22 mouse cellular contexts compared by ENCODE assay signal in genomic region chr13:93919536-93919935, GRCm38 (mm10).
DNase-seq lines count a peak whose midpoint lies in the region; ATAC-seq and TF ChIP-seq lines count a peak whose summit lies in the region.
"Had no signal": no experiment of that assay in that cellular context is flagged by ENCODE, and none has a peak within 500 bp of the region (broad histone marks: within the 10 kb centered on the region; RNA-seq: fewer than 3 reads in every experiment).

No protein-coding gene starts in this region.

- no peaks in the 10 kb centered on the region for H3K27me3 ChIP-seq in heart, postnatal 0 days (ENCODE audit: control insufficient read depth, insufficient read depth, low read length)
- H3K27me3 ChIP-seq in heart, embryonic 12.5 days (replicated peaks) = no peaks in the 10 kb centered on the region
- no peaks in the 10 kb centered on the region for H3K27me3 ChIP-seq in liver, embryonic 11.5 days (replicated peaks; ENCODE audit: control insufficient read depth, insufficient read depth, low read length)
- no peaks in the 10 kb centered on the region for H3K27me3 ChIP-seq in liver, embryonic 12.5 days (replicated peaks)
- no peaks in the 10 kb centered on the region for H3K27me3 ChIP-seq in CH12.LX (replicated peaks)
- no peaks in the 10 kb centered on the region for H3K27me3 ChIP-seq in intestine, embryonic 15.5 days (replicated peaks)
- H3K27me3 ChIP-seq: hindbrain, embryonic 13.5 days; liver, embryonic 15.5 days; midbrain, embryonic 15.5 days; neural tube, embryonic 12.5 days had no signal

- H3K4me1 ChIP-seq in heart, postnatal 0 days (ENCODE audit: control insufficient read depth, insufficient read depth) = peaks cover 17% of the 10 kb centered on the region
- H3K4me1 ChIP-seq in heart, embryonic 12.5 days (replicated peaks) = peaks cover 25% of the 10 kb centered on the region
- peaks cover 4% of the 10 kb centered on the region; the same call in 1 of the 2 replicates for H3K4me1 ChIP-seq in liver, embryonic 11.5 days (replicated peaks; ENCODE audit: control insufficient read depth, insufficient read depth, low read length)
- H3K4me1 ChIP-seq in liver, embryonic 12.5 days = peaks cover 5% of the 10 kb centered on the region; the same call in 1 of the 2 replicates
- peaks cover 0 to 37% of the 10 kb centered on the region in 2 experiments; a peak in 2 of 4 replicates for H3K4me1 ChIP-seq in CH12.LX (ENCODE audit: control insufficient read depth in 1 of 2, insufficient read depth in 2 of 2)
- H3K4me1 ChIP-seq in intestine, embryonic 15.5 days (replicated peaks) = peaks cover 26% of the 10 kb centered on the region
- H3K4me1 ChIP-seq: liver, embryonic 15.5 days; neural tube, embryonic 12.5 days had no signal

- no peak for TF ChIP-seq EP300 in heart, postnatal 0 days (IDR thresholded peaks at IDR 0.05; ENCODE audit: low read depth)
- no peak for TF ChIP-seq EP300 in CH12.LX (IDR thresholded peaks at IDR 0.05; ENCODE audit: low read length)

- no peak overlapping the region for H3K27ac ChIP-seq in heart, postnatal 0 days (ENCODE audit: low read depth)
- H3K27ac ChIP-seq in heart, embryonic 12.5 days (ENCODE audit: poor library complexity, severe bottlenecking) = no peak overlapping the region
- no peak overlapping the region for H3K27ac ChIP-seq in liver, embryonic 11.5 days (ENCODE audit: low read depth, low read length)
- H3K27ac ChIP-seq in liver, embryonic 12.5 days = no peak overlapping the region
- no peak overlapping the region for H3K27ac ChIP-seq in CH12.LX (ENCODE audit: insufficient read depth, low read depth)
- H3K27ac ChIP-seq in intestine, embryonic 15.5 days = 0 out of 2 replicates have a peak overlapping the region, but pooled peaks have one; percentile 9
- H3K27ac ChIP-seq: forebrain, embryonic 10.5 days; hindbrain, embryonic 13.5 days; liver, embryonic 15.5 days; macrophage; midbrain, embryonic 15.5 days; neural tube, embryonic 12.5 days had no signal

- DNase-seq in heart, postnatal 0 days (ENCODE audit: low spot score) = peak; percentile 2
- peak; percentile 25 for DNase-seq in liver, embryonic 11.5 days (ENCODE audit: low spot score)
- DNase-seq in CH12.LX (ENCODE audit: extremely low read depth) = no peak
- no peak for DNase-seq in thymus, postnatal 25 days
- DNase-seq in ovary, postnatal 10 days (ENCODE audit: low spot score) = no peak
- DNase-seq: adrenal gland, adult 2 months; B cell, adult 2 months; cerebellum, adult 11-12 months; cerebellum, postnatal 10 days; gastrocnemius, postnatal 25 days; kidney, postnatal 25 days; retina, postnatal 1 day; right cerebral cortex, postnatal 25 days had no signal

- dilution Hi-C loops in CH12.LX (cut with MboI; ENCODE audit: extremely low pct_ligation_motif_present, extremely low pct_unique_long_range_greater_than_20kb, low sequenced_read_pairs) = no loop called here

- no peak overlapping the region for H3K4me3 ChIP-seq in heart, postnatal 0 days (ENCODE audit: low read depth, low read length)
- no peak overlapping the region for H3K4me3 ChIP-seq in heart, embryonic 12.5 days
- no peak overlapping the region for H3K4me3 ChIP-seq in liver, embryonic 11.5 days (ENCODE audit: low read depth, low read length)
- no peak overlapping the region for H3K4me3 ChIP-seq in liver, embryonic 12.5 days
- H3K4me3 ChIP-seq in CH12.LX (replicated peaks in 1 of 3; ENCODE audit: low read depth in 2 of 3, low read length in 2 of 3, poor library complexity in 1 of 3) = no peak overlapping the region
- no peak overlapping the region for H3K4me3 ChIP-seq in intestine, embryonic 15.5 days (replicated peaks)
- H3K4me3 ChIP-seq: forebrain, embryonic 10.5 days; hindbrain, embryonic 13.5 days; liver, embryonic 15.5 days; midbrain, embryonic 15.5 days; neural tube, embryonic 12.5 days had no signal

- H3K79me2 ChIP-seq in CH12.LX (replicated peaks; ENCODE audit: control insufficient read depth, extremely low read depth, insufficient read depth, poor library complexity, severe bottlenecking) = no peaks in the 10 kb centered on the region

- H3K36me3 ChIP-seq in heart, postnatal 0 days (replicated peaks; ENCODE audit: control insufficient read depth, insufficient read depth, low read length) = no peaks in the 10 kb centered on the region
- no peaks in the 10 kb centered on the region for H3K36me3 ChIP-seq in heart, embryonic 12.5 days
- no peaks in the 10 kb centered on the region for H3K36me3 ChIP-seq in liver, embryonic 11.5 days (ENCODE audit: control insufficient read depth, insufficient read depth, low read length)
- H3K36me3 ChIP-seq in liver, embryonic 12.5 days = no peaks in the 10 kb centered on the region
- no peaks in the 10 kb centered on the region for H3K36me3 ChIP-seq in CH12.LX (replicated peaks in 1 of 2; ENCODE audit: control insufficient read depth in 1 of 2, insufficient read depth in 1 of 2, low read length in 1 of 2)
- no peaks in the 10 kb centered on the region for H3K36me3 ChIP-seq in intestine, embryonic 15.5 days
- H3K36me3 ChIP-seq: forebrain, embryonic 10.5 days; hindbrain, embryonic 13.5 days; liver, embryonic 15.5 days; midbrain, embryonic 15.5 days; neural tube, embryonic 12.5 days had no signal

- no peaks in the 10 kb centered on the region for H3K9me3 ChIP-seq in heart, postnatal 0 days (replicated peaks; ENCODE audit: control insufficient read depth, low read length)
- no peaks in the 10 kb centered on the region for H3K9me3 ChIP-seq in heart, embryonic 12.5 days (replicated peaks)
- H3K9me3 ChIP-seq in liver, embryonic 11.5 days (ENCODE audit: control insufficient read depth, low read length) = no peaks in the 10 kb centered on the region
- H3K9me3 ChIP-seq in liver, embryonic 12.5 days (replicated peaks) = no peaks in the 10 kb centered on the region
- H3K9me3 ChIP-seq in CH12.LX (replicated peaks; ENCODE audit: low read length) = no peaks in the 10 kb centered on the region
- H3K9me3 ChIP-seq in intestine, embryonic 15.5 days = no peaks in the 10 kb centered on the region
- H3K9me3 ChIP-seq: forebrain, embryonic 10.5 days; hindbrain, embryonic 13.5 days; liver, embryonic 15.5 days; midbrain, embryonic 15.5 days; neural tube, embryonic 12.5 days had no signal

- no peak overlapping the region for H3K4me2 ChIP-seq in heart, postnatal 0 days (ENCODE audit: low read depth, low read length)
- no peak overlapping the region for H3K4me2 ChIP-seq in heart, embryonic 12.5 days
- H3K4me2 ChIP-seq in liver, embryonic 11.5 days = no peak overlapping the region
- H3K4me2 ChIP-seq in liver, embryonic 12.5 days = no peak overlapping the region
- no peak overlapping the region for H3K4me2 ChIP-seq in CH12.LX (ENCODE audit: insufficient read depth, low read depth, poor library complexity, severe bottlenecking)
- H3K4me2 ChIP-seq in intestine, embryonic 15.5 days (replicated peaks) = no peak overlapping the region
- H3K4me2 ChIP-seq: hindbrain, embryonic 13.5 days; liver, embryonic 15.5 days; midbrain, embryonic 15.5 days; neural tube, embryonic 12.5 days had no signal

- 56% methylated on average over 3 of the region's 3 CpGs for WGBS in heart, postnatal 0 days
- 40% methylated on average over 3 of the region's 3 CpGs for WGBS in heart, embryonic 12.5 days
- WGBS in liver, embryonic 11.5 days = 49% methylated on average over 3 of the region's 3 CpGs
- WGBS in liver, embryonic 12.5 days (ENCODE audit: insufficient replicate concordance) = 65% methylated on average over 3 of the region's 3 CpGs
- WGBS in intestine, embryonic 15.5 days = 54% methylated on average over 3 of the region's 3 CpGs

- TF ChIP-seq RAD21 in CH12.LX (IDR thresholded peaks at IDR 0.05; ENCODE audit: low read depth, low read length) = no peak

- no peak for TF ChIP-seq CTCF in heart, postnatal 0 days (IDR thresholded peaks at IDR 0.05; ENCODE audit: low read depth)
- no peak for TF ChIP-seq CTCF in CH12.LX (conservative IDR thresholded peaks at IDR 0.05 in 1 of 2, IDR thresholded peaks at IDR 0.05 in 1 of 2; ENCODE audit: low read depth in 2 of 2, low read length in 2 of 2)

- H3K9ac ChIP-seq in heart, postnatal 0 days (replicated peaks; ENCODE audit: low read depth, low read length) = no peak overlapping the region
- no peak overlapping the region for H3K9ac ChIP-seq in heart, embryonic 12.5 days
- H3K9ac ChIP-seq in liver, embryonic 11.5 days (ENCODE audit: low read depth, low read length) = no peak overlapping the region
- no peak overlapping the region for H3K9ac ChIP-seq in liver, embryonic 12.5 days
- no peak overlapping the region for H3K9ac ChIP-seq in CH12.LX (ENCODE audit: insufficient read depth, low read depth)
- no peak overlapping the region for H3K9ac ChIP-seq in intestine, embryonic 15.5 days
- H3K9ac ChIP-seq: hindbrain, embryonic 13.5 days; liver, embryonic 15.5 days; midbrain, embryonic 15.5 days; neural tube, embryonic 12.5 days had no signal

- TF ChIP-seq POLR2A in CH12.LX (IDR thresholded peaks at IDR 0.05; ENCODE audit: low read depth, low read length) = no peak

- in situ Hi-C loops in CH12.LX (cut with MboI; ENCODE audit: low pct_ligation_motif_present, low pct_unique_long_range_greater_than_20kb, low sequenced_read_pairs) = no loop called here

- ATAC-seq in heart, postnatal 0 days (ENCODE audit: insufficient read depth, low read depth) = no peak
- no peak for ATAC-seq in heart, embryonic 12.5 days (ENCODE audit: insufficient number of reproducible peaks, low FRiP score)
- no peak for ATAC-seq in liver, embryonic 11.5 days (replicated peaks; ENCODE audit: low FRiP score)
- ATAC-seq in liver, embryonic 12.5 days = no peak
- peak; percentile 56 for ATAC-seq in intestine, embryonic 15.5 days
- ATAC-seq: midbrain, embryonic 15.5 days had no signal

TF ChIP-seq in CH12.LX, 34 proteins besides CTCF, POLR2A, EP300 and RAD21:
- no peak for TF ChIP-seq IRF4 (IDR thresholded peaks at IDR 0.05; ENCODE audit: low read depth, low read length)
- peak; percentile 75 for TF ChIP-seq ZNF384 (IDR thresholded peaks at IDR 0.05; ENCODE audit: low read depth, low read length)

Comparison
In these comparisons a context has a peak if more than half of its experiments do, and no peak if none do; other contexts are left out.
1. DNase-seq: peak in heart, postnatal 0 days (single experiment) and liver, embryonic 11.5 days (single experiment); none in CH12.LX (single experiment), thymus, postnatal 25 days (single experiment) and ovary, postnatal 10 days (single experiment).